Comparison of ENCODE assay signal across 16 mouse cellular contexts in the genomic region with DNA sequence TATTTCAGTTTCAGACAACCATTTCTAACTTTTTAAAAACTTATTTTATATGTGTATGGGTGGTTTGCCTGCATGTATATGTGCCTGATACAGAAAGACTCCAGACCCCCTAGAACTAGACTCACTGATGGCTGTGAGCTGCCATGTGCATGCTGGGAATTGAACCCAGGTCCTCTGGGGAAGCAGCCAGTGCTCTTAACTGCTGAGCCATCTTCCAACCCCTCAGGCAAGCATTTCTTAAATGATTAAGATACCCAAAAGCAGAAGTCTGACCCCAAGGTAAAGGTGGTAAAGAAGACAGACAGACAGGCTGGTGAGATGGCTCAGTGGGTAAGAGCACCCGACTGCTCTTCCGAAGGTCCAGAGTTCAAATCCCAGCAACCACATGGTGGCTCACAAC.
"Had no signal": no experiment of that assay in that cellular context is flagged by ENCODE, and none has a peak within 500 bp of the region (broad histone marks: within the 10 kb centered on the region; RNA-seq: fewer than 3 reads in every experiment).

No protein-coding gene starts in this region.

- DNase-seq: retina, postnatal 1 day; right cerebral cortex, adult 18-20 months; right cerebral cortex, postnatal 14 days; right cerebral cortex, postnatal 25 days; spleen, adult 18-20 months; thymus, adult 18-20 months; thymus, adult 2 months; thymus, postnatal 14 days; thymus, postnatal 25 days; thymus, postnatal 36 days; thymus, postnatal 4 days had no signal

- H3K4me2 ChIP-seq: neural tube, embryonic 12.5 days; neural tube, embryonic 13.5 days; neural tube, embryonic 15.5 days; stomach, embryonic 15.5 days had no signal

- H3K27me3 ChIP-seq: neural tube, embryonic 12.5 days; neural tube, embryonic 15.5 days; stomach, embryonic 15.5 days had no signal

- H3K36me3 ChIP-seq: neural tube, embryonic 12.5 days; neural tube, embryonic 13.5 days; neural tube, embryonic 15.5 days; stomach, embryonic 15.5 days had no signal

- H3K4me3 ChIP-seq: neural tube, embryonic 12.5 days; neural tube, embryonic 13.5 days; neural tube, embryonic 15.5 days; stomach, embryonic 15.5 days had no signal

- H3K27ac ChIP-seq: neural tube, embryonic 12.5 days; neural tube, embryonic 13.5 days; neural tube, embryonic 15.5 days; stomach, embryonic 15.5 days; stomach, postnatal 0 days had no signal

- H3K9me3 ChIP-seq: neural tube, embryonic 12.5 days; neural tube, embryonic 13.5 days; neural tube, embryonic 15.5 days; stomach, embryonic 15.5 days had no signal

- H3K9ac ChIP-seq: neural tube, embryonic 12.5 days; neural tube, embryonic 13.5 days; neural tube, embryonic 15.5 days; stomach, embryonic 15.5 days had no signal
